Mouse (Mus musculus) limb, embryonic 11.5 days (tissue): ENCODE measurements around the gene Tspan14. TPM values are rescaled to one million over a fixed set of nuclear protein-coding genes. Genes with fewer than 3 reads are reported as not detected.
A peak's percentile ranks its signal among the peaks of the same experiment; 100 is the strongest.

Experiments used
- ATAC-seq: fragments of 200-750 bp; cut with Nextera tagmentation; 2 replicates; pipeline ENCODE4 v1.8.0; 2017; ENCODE audit warnings: low read depth; ENCODE audit not compliant: insufficient number of reproducible peaks, low FRiP score, low TSS enrichment
- DNase-seq: peaks from one replicate; pipeline ENCODE4 v3.0.0-alpha.2; 2015; ENCODE audit warnings: low spot score
- H3K27ac ChIP-seq: fragments of 300-500 bp; sonication (generic); replicated peaks from 2 replicates; pipeline ENCODE4 v1.5.1; 2014; ENCODE audit warnings: low read depth, mild to moderate bottlenecking, low read length
- H3K27me3 ChIP-seq: fragments of 300-500 bp; sonication (generic); 2 replicates; pipeline ENCODE4 v1.6.1; 2014; ENCODE audit warnings: mild to moderate bottlenecking, low read length, mixed read lengths; ENCODE audit not compliant: control insufficient read depth, insufficient read depth
- H3K36me3 ChIP-seq: fragments of 300-500 bp; sonication (generic); 2 replicates; pipeline ENCODE4 v1.6.1; 2014; ENCODE audit warnings: mild to moderate bottlenecking, low read length, moderate library complexity, mixed read lengths; ENCODE audit not compliant: control insufficient read depth, insufficient read depth
- H3K4me1 ChIP-seq: fragments of 300-500 bp; sonication (generic); 2 replicates; pipeline ENCODE4 v1.6.1; 2014; ENCODE audit warnings: low read length, mixed read lengths; ENCODE audit not compliant: control insufficient read depth, insufficient read depth
- H3K4me2 ChIP-seq: fragments of 300-500 bp; sonication (generic); 2 replicates; pipeline ENCODE4 v1.6.1; 2014; ENCODE audit warnings: low read depth, mild to moderate bottlenecking, moderate library complexity; ENCODE audit not compliant: severe bottlenecking
- H3K4me3 ChIP-seq: fragments of 300-500 bp; sonication (generic); 2 replicates; pipeline ENCODE4 v1.5.1; 2014; ENCODE audit warnings: low read depth, low read length
- H3K9ac ChIP-seq: fragments of 300-500 bp; sonication (generic); 2 replicates; pipeline ENCODE4 v1.6.1; 2014; ENCODE audit warnings: mild to moderate bottlenecking, low read length
- H3K9me3 ChIP-seq: fragments of 300-500 bp; sonication (generic); 2 replicates; pipeline ENCODE4 v1.6.1; 2016; ENCODE audit warnings: low read length; ENCODE audit not compliant: control insufficient read depth
- WGBS: fragments of 180-500 bp; shearing (Covaris S2); extraction: QIAGEN DNeasy Blood & Tissue Kit; methylation state at CpG from one replicate; pipeline ENCODE4 v1.1.7; 2014; 5-methylcytosine and 5-hydroxymethylcytosine counted together
- polyA plus RNA-seq: library from polyadenylated mRNA; unstranded; fragments of >200 nt; fragmentation: Nextera tagmentation; extraction: Ambion mirVana; gene quantifications from 2 replicates; pipeline ENCODE4 v1.2.1, GENCODE M21; 2014

The Tspan14 gene
- polyA plus RNA-seq, 1 experiment from 2014 or later: 87.0 TPM

DNA sequence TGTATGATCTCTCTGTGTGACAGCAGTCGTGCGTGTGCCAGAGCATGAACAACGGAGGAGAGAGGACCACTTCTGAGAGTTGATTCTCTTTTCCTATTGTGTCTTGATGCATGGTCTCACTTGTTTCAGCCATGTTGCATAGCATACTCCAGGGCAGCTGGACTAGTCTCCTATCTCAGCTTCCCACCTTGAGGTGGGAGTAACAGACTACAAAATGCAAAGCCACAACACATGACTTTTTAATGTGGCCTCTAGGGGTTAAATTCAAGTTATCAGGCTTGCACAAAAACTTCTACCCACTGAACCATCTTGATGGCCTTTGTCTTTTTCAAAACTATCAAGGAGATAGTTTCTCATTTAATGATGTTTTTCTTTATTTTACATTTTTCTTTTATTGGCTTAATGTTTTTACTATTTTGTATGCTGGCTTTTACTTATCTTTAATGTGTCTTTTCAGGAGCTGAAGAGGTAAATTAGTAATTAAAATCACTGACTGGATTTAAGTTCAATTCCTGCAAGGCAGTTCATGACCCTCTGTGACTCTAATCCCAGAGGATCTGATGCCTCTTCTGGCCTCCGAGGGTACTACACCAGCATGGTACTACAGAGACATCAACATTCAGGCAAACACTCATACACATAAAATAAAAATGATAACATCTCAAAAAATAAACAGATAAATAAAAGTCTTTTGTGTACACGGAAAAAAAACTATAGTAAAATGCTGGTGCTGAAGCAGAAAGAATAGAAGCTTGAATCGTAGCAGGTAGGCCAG lies 80.0 kb downstream of the Tspan14 start:
- DNase-seq (peak; percentile 29), ATAC-seq (no peak)
- WGBS: 81% methylated on average over 6 of the region's 6 CpGs

GRCm38 (mm10) chr14:40885752-40886151 lies 80.9 kb downstream of the Tspan14 start:
- no peaks in the 10 kb centered on the region for H3K4me1 ChIP-seq
- no peaks in the 10 kb centered on the region for H3K9me3 ChIP-seq
- no peak overlapping the region for H3K27ac ChIP-seq
- H3K4me3 ChIP-seq: no peak overlapping the region
- 41% methylated on average over 1 of the region's 1 CpGs for WGBS
- DNase-seq: no peak
- no peak overlapping the region for H3K9ac ChIP-seq
- H3K36me3 ChIP-seq: no peaks in the 10 kb centered on the region
- no peaks in the 10 kb centered on the region for H3K27me3 ChIP-seq
- ATAC-seq: no peak
- no peak overlapping the region for H3K4me2 ChIP-seq

More for the DNA sequence above, 80.0 kb downstream of the Tspan14 start:
- Histone ChIP-seq H3K4me1 (no peaks in the 10 kb centered on the region), H3K9me3 (no peaks in the 10 kb centered on the region), H3K9ac (no peak overlapping the region), H3K27me3 (no peaks in the 10 kb centered on the region), H3K36me3 (no peaks in the 10 kb centered on the region), H3K4me2 (no peak overlapping the region), H3K27ac (no peak overlapping the region), H3K4me3 (no peak overlapping the region)

DNA sequence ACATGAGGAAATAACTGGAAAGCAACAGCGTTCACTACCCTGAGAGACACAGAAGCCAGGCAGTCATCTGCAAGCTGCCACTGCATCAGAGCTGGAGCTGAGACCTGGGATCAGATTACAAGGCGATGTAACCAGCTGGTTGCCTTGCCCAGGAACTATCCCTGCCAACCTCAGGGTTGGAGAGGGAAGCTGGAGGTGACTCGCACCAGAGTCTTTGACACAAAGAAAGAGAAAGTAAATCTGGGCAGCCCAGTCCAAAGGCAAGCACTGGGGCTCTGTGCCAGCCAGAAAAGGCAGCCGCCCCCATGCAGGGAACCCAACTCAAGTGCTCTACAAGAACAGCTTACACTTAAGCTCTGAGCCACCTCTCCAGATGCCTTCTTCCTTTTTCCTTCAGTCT lies 81.4 kb downstream of the Tspan14 start:
- peak; percentile 33 for DNase-seq
- WGBS: 9% methylated on average over 4 of the region's 4 CpGs
- Histone ChIP-seq H3K4me3 (no peak overlapping the region), H3K9ac (no peak overlapping the region), H3K36me3 (no peaks in the 10 kb centered on the region), H3K9me3 (no peaks in the 10 kb centered on the region), H3K27me3 (no peaks in the 10 kb centered on the region), H3K4me2 (no peak overlapping the region), H3K4me1 (no peaks in the 10 kb centered on the region), H3K27ac (no peak overlapping the region)
- ATAC-seq: no peak

DNA sequence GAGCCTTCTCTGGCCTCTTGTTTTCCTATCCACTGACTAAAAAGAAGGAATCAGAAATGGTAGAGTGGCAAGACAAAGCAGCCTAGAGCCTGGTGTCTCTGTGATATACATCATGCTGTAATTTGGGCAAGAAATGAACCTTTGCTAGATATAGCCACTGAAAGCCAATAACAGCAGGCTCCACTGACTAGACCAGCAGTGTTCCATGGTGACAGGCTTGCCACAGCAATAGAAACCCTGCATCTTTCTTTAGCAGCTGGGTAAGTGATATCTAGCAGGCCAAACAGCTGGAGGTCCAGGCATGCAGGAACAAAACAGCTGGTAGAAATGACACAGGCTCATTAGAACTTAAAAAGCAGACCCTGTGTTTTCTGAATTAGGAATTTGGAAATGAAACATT lies 92.0 kb downstream of the Tspan14 start:
- ATAC-seq (no peak), DNase-seq (no peak)
- Histone ChIP-seq H3K4me2 (no peak overlapping the region), H3K27ac (no peak overlapping the region), H3K9ac (no peak overlapping the region), H3K36me3 (no peaks in the 10 kb centered on the region), H3K9me3 (no peaks in the 10 kb centered on the region), H3K4me1 (no peaks in the 10 kb centered on the region), H3K4me3 (no peak overlapping the region), H3K27me3 (no peaks in the 10 kb centered on the region)

DNA sequence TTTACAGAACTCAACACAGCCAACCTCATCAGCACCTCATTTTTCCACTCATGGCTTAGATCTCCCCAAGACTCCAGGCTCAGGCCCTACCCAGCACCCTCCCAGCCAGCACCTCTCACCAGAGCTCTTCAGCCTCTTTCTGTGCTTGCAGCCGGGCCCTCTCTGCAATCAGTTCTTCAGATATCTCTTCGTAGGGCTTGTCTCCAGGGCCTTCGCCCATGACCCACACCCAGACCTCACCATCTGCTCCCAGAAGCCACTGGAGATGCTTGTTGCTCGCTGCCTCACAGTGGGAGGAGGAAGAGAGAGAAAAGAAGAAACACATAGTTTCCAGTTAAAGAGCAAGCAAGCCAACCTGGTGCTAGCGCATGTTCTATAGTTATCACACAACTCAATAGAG lies 92.6 kb downstream of the Tspan14 start:
- H3K27ac ChIP-seq: no peak overlapping the region
- DNase-seq: no peak
- no peak overlapping the region for H3K9ac ChIP-seq
- H3K4me2 ChIP-seq: no peak overlapping the region
- no peak overlapping the region for H3K4me3 ChIP-seq
- no peak for ATAC-seq
- H3K27me3 ChIP-seq: no peaks in the 10 kb centered on the region
- WGBS: 86% methylated on average over 5 of the region's 5 CpGs
- H3K4me1 ChIP-seq: no peaks in the 10 kb centered on the region
- H3K36me3 ChIP-seq: no peaks in the 10 kb centered on the region
- no peaks in the 10 kb centered on the region for H3K9me3 ChIP-seq

DNA sequence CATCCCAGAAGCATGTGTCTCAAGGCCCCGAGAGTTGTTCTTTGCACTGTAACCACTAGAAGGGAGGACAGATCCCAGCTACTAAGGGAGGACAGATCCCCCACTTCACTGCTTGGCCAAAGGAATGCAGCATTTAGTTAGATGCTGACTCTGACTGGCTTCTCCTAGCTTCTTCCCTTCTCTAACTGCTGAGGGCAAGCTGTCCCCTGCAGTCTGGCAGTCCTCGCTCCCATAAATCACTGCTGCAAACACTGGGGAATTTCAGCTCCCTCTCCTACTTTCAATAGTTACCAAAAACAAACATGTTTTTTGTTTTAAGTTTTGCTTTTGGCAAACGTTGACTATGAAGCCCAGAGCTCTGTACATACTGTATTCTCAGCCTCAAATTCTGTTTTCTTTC lies 96.0 kb downstream of the Tspan14 start:
- Histone ChIP-seq H3K36me3 (no peaks in the 10 kb centered on the region), H3K4me1 (no peaks in the 10 kb centered on the region)
- WGBS: 57% methylated on average over 3 of the region's 3 CpGs

GRCm38 (mm10) chr14:40864811-40865514 lies 101.6 kb downstream of the Tspan14 start:
- 70% methylated on average over 6 of the region's 6 CpGs for WGBS

More for the DNA sequence above, 96.0 kb downstream of the Tspan14 start:
- Histone ChIP-seq H3K4me3 (no peak overlapping the region), H3K4me2 (no peak overlapping the region), H3K27me3 (no peaks in the 10 kb centered on the region), H3K9me3 (no peaks in the 10 kb centered on the region), H3K27ac (no peak overlapping the region), H3K9ac (no peak overlapping the region)
- no peak for ATAC-seq
- DNase-seq: no peak

DNA sequence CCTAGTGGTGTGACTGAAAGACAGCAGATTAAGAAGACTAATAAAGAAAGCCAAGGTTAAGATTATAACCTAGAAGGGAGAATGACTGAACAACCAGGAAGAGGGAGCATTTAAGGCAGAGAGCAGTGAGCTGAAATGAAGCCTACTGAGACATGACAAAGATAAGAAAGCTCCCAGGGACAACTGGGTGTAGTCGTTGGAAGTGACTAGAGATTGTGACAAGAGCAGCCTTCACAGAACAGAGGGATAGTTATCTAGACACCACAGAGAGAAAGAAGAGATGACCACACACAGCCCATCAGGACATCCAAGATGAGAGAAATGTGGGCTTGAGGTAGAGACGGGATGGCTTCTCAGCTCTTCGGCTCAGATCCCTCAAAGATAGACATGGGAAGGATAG lies 102.9 kb downstream of the Tspan14 start:
- Histone ChIP-seq H3K36me3 (no peaks in the 10 kb centered on the region), H3K9me3 (no peaks in the 10 kb centered on the region), H3K4me2 (no peak overlapping the region), H3K27me3 (no peaks in the 10 kb centered on the region), H3K9ac (no peak overlapping the region), H3K27ac (no peak overlapping the region), H3K4me3 (no peak overlapping the region), H3K4me1 (no peaks in the 10 kb centered on the region)
- DNase-seq (no peak), ATAC-seq (no peak)
- 78% methylated on average over 3 of the region's 3 CpGs for WGBS

More at GRCm38 (mm10) chr14:40864811-40865514, 101.6 kb downstream of the Tspan14 start:
- Histone ChIP-seq H3K27me3 (no peaks in the 10 kb centered on the region), H3K27ac (no peak overlapping the region), H3K36me3 (no peaks in the 10 kb centered on the region), H3K4me2 (no peak overlapping the region), H3K4me3 (no peak overlapping the region), H3K4me1 (no peaks in the 10 kb centered on the region), H3K9ac (no peak overlapping the region), H3K9me3 (no peaks in the 10 kb centered on the region)
- ATAC-seq (peak; percentile 17; the same call in 1 of the 2 replicates), DNase-seq (peak; percentile 21)
